Mouse (Mus musculus) cerebral cortex, adult 2 months (tissue): Measurements from ENCODE around the gene B830017H08Rik.

ENCODE experiments used
- WGBS: fragments of 180-500 bp; shearing (Covaris S2); methylation state at CpG from one replicate; pipeline ENCODE4 v1.1.7; 2018; 5-methylcytosine and 5-hydroxymethylcytosine counted together

B830017H08Rik gene

DNA sequence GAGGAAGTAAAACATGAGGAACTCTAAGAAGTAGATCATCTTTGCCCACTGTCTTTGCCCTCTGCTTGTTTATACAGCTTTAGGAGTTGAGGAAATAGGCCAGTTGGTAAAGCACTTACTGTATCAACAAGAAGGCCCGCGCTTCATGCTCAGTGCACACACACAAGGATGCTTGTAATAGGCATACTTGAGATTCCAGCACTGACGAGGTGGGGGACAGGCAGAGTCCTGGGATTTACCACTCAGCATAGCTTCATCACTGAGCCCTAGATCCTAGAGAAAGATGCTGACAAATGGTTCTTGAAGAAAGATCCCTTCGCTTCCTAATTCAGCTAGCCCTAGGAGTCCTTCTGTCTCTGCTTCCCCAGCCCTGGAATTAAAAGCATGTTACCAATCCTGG, 19.7 kb upstream of the B830017H08Rik start:
- 69% methylated on average over 4 of the region's 4 CpGs for WGBS

DNA sequence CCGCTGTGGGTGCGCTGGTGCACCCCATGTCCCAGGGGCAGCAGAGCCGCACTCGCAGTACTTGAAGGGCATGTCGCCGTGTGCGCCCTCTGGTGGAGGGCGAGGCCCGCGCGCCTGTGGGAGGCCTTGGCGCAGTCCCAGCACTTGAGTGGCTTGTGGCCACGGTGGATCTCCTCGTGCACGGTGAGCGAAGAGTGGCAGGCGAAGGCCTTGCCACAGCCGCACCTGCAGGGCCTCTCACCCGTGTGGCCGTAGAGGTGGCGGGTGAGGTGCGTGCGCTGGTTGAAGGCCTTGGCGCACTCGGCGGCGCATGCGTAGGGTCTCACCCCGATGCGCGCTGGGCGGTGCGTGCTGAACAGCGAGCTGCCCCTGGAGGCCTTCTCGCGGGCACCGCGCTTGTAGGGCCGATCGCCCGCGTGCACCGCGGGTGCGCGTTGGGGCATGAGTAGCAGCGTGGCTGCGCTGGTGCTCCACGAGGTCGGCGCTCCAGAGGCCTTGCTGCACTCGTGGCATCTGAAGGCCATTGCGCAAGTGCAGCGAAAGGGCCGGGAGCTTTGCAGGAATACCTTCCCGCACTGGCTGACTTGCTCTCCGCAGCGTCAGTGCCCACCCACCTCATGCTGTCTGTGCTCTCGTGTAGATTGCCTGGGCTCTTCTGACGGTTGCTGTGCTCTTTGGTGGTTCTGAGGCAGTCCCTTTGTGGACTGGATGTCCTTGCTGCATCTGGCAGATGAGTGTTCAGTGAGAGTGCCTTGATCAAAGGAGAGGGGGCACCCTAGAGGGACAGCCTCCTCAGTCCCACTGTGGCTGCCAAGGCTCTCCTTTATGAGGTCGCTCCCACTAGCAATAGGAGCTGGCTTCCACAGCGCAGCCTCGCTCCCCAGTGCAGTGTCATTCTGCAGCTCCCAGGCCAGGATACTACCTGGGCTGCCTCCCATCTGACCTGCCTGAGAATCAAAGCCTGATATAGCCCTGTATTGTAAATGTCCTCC, 17.2 kb upstream of the B830017H08Rik start:
- WGBS = 3% methylated on average over 63 of the region's 63 CpGs

DNA sequence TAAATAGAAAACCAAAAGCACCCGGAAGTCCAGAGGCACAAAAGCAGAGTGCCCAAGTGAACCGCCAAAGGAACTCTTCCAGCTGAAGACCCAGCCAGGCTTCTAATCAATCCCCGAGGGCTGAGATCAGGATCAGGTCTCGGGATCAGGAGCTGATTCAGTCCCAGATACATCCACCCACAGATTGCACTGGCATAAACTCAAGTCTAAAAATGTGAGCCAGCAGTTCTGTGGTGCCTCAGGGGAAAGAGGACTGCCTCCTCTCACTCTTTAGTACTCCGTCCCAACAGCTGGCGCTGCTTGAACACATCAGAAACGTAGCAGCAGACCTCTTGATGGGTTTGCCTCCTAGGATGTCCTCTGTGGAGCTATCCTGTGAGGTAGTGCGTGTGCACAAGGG, 16.4 kb upstream of the B830017H08Rik start:
- 72% methylated on average over 8 of the region's 8 CpGs for WGBS

DNA sequence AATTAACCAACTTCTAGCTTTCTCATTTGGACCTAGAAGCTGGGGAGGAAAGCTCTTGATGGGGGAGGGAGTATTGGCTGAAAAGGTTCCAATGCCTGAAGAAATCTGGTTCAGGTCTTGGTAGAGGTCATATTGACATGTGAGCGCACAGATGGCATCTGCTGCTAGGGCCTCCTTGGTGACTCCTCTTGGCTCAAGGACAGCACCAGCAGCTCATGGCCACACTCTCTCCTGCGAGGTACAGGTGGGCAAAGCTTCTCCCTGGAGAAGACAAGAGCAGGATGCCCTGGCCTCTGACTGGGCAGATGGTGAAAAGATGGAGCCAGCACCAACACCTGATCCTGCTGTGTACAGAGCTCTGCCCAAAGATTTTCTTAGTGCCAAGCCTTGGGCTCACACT, 6.4 kb upstream of the B830017H08Rik start:
- WGBS = 94% methylated on average over 2 of the region's 2 CpGs

DNA sequence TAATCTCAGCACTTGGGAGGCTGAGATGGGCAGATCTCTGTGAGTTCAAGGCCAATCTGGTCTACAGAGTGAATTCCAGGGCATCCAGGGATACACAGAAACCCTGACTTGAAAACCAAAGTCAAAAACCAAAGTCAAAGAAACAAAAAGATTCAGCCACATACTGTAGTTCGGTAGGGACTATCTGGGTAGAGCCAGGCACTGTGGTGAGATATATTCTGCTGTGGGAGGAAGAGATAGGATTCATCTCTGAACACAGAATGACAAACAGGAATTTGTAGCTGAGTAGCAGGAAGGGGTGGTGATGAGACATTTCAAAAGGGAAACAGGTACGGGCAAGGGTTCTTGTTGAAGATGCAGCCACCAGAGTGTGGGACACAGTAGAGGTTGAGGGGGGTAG, 4.7 kb upstream of the B830017H08Rik start:
- WGBS = 88% methylated on average over 2 of the region's 2 CpGs

DNA sequence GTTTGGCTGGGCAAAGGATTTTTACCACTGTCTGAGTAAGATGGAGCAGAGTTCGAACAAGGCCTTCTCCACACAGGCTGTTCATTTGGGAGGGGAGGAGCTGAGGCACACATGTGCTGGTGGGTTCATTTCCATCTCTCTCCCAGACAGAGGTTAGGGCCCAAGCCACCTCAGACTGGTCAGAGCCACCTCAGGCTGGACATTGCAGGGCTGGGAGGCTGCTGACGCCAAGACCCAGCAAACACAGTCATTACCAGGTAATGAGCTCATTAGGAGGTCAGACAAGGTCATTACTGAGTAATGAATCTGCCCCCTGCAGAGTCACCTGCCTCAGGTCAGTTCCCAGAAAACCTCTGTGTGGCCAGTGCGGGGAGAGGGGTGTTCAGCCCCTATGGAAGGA, 4.1 kb upstream of the B830017H08Rik start:
- WGBS = 89% methylated on average over 3 of the region's 3 CpGs

DNA sequence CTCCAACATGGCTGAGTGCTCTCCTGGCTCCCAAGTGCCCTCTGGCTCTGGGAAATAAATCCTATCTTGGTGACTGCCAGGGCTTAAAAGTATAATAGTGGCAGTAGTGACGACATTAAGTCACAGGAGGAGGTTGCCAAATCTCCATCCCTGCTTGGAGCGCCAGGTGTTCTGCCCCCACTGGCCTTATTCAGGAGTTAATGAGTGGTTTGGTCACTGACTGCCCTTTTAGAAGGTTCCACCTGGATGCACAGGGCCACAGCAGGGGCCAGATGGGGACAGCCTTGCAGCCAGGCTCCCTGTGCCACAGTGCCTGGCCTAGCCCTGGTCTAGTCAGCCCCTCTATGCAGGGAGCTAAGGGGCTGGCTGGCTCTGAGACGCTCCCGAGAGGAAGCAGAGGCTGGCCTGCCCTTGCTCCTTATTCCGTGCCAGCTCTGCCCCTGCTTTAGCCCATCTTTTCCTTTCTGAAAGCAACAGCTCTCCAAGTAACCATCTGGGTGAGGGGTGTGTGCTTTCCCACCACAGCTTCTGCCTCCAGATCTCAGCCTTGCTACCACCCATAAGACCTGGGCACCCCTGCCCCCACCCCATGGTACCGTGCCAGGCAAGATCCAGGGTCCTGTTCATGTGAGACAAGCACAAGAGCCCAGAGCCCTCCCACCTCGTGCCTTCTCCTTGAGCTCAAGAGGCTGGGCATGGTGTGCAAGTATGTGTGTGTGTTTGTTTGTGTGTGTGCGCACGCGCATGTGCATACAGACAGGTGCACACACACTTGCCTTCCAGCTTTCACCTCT, 2.3 kb upstream of the B830017H08Rik start:
- 74% methylated on average over 10 of the region's 10 CpGs for WGBS

DNA sequence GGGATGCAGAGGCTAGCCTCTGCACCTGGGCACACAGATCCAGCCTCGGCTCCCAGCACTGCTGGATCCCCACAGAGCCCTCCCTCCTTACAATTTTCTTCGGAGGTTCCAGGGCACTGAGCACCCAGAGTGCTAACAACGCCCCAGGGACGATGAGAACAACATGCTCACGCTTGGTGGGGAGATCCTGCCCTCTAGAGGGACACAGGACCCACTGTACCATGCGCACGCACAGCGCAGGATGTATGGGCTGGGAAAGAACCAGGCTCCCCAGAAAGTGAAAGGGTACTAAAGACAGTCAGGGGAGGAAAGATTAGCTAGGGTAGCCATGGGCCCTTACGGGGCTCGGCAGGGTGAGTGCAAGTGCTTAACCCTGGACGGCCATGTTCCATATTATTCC, 1.1 kb upstream of the B830017H08Rik start:
- WGBS = 36% methylated on average over 11 of the region's 11 CpGs

DNA sequence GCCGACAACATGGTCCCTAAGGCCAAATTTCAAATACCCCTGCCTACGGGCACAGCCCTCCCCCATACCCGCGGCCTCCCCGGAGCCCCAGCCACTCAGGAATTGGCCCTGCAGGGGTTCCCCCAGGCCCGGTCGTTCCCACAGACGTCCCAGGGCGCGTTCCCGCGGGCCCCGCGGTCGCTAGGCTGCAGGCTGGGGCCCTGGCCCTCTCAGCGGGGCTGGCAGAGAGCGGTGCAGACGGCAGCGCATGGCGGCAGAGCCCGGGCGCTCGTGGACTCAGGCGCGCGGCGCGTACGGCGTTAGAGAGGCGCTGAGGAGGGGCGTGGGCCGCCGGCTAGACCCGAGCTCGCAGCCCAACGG, 380 bp downstream of the B830017H08Rik start:
- WGBS = under 1% methylated on average over 36 of the region's 37 CpGs

DNA sequence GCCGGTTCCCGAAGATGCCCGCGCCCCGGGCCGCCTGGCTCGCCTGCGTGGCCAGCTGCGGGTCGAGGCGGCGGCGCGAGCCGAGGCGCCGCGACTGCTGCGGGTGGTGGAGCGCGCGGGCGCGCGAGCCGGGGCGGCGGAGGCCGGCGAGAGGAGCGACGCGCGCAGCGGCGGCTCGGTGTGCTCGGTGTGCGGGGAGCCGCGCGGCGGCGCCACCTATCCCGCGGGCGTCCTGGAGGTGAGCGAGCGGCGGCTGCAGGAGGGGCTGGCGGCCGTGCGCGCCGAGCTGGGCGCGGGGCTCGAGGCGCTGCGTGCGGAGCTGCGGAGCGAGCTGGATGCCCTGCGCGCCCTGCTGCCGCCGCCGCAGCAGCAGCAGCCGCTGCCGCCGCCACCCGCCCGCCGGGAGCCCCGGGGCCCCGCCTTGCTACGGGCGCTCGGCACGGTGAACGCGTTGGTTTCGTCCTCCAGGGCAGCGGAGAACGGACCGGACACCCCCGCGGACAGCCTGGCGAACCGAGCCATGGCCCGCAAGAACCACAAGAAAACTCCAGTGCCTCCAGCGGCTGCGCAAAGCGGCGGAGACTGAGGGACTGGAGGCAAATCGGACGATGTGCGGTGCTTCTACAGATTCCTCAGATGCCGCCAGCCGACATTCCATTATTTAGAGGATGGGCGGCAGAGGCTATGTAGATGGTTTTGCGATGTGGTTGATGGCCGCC, 919 bp downstream of the B830017H08Rik start:
- under 1% methylated on average over 98 of the region's 103 CpGs for WGBS

DNA sequence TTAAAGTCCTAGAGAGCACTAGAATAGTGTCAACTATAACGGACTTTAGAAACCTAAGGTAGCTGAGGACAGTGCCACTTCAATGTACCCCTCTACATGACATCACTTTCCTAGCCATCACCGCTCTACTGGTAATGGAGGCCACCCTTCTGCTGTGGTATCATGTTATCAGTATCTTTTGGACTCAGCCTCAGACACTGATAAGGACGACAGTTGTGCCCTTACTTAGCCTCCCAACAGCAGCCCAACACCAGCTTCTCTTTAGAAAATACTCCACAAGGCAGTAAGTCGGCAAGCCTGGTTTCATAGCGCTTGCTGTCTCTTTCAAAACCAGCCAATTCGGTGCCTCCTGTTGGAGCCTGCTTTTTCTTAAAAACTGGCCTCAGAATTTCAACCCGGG, 1.6 kb downstream of the B830017H08Rik start:
- 37% methylated on average over 7 of the region's 7 CpGs for WGBS

DNA sequence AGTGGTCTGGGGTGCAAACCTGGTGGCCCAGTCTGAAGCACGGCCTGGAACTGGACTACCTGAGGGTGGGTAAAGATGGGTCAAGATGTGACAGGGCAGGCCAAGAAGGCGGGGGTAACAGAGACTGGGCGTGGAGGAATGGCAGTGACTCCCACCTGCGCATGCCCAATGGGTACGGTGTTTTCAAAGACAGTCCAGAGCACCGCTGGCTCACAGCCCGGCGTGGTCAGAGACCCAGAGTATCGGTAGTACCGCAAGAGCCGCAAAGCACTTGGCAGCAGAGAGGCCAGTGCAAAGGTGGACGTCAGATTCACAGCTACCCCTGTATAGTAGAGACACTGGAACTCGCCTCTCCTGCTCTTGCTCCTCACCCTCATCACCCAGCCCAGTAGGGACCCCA, 2.6 kb downstream of the B830017H08Rik start:
- 43% methylated on average over 13 of the region's 13 CpGs for WGBS

DNA sequence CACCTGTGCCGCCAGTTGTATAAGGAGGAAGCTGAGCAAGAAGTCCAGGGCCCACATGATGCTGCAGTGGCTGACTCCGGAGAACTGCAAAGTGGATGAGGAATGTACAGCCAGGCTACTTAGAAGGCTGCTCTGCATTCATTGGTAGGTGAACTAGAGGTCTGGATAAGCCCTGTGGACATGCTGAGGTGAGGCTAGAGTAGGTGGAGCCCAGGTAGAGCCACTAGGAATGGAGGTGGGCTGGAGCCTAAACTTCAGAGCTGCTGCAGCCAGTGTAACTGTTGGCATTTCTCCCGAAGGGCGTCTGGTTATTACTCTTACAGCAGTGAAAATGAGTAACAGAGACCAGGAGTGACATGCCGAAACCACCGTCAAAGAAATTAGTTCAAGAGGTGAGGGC, 5.1 kb downstream of the B830017H08Rik start, which contains the start of gene Car15:
Car15 (minus strand) TSS at position 314 of the 400 bp plus-strand sequence.
- 88% methylated on average over 6 of the region's 6 CpGs for WGBS

DNA sequence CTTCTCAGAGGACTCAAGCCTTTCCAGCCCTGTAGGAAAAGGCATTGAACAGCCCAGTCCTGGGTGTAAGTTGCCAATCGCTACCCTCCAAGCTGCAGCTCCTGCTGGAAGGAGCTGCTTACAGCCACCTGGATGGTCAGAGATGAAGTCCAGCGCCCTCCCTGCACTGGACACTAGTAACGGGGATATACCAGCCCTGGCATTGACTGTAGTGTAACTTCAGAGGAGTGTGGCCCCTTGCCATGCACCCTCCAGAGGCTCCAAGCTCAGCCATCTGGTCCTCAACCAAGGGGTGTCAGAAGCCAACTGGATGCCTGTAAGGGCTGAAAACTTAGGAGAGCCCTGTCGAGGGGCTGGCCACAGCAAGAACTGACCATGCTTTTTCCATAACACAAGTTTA, 7.1 kb downstream of the B830017H08Rik start:
- 66% methylated on average over 4 of the region's 4 CpGs for WGBS

DNA sequence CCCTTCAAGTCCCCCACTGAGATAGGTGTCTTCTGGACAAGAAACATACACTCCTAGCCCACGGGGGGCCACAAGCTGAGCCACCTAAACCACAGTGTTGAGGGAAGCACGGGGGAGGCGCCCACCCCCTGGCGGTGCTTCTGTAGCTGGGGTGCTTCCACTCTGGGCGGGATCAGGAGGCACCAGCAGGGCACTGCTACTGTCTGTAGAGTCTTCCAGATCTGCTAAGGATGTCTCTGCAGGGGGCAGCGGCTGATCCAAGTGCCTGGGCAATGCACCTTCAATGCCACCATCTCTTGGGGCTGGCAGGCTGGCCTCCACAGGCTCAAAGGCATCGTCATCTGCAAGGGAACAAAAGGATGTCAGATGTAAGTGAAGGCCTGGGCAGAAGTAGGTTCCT, 9.5 kb downstream of the B830017H08Rik start:
- 89% methylated on average over 7 of the region's 7 CpGs for WGBS

DNA sequence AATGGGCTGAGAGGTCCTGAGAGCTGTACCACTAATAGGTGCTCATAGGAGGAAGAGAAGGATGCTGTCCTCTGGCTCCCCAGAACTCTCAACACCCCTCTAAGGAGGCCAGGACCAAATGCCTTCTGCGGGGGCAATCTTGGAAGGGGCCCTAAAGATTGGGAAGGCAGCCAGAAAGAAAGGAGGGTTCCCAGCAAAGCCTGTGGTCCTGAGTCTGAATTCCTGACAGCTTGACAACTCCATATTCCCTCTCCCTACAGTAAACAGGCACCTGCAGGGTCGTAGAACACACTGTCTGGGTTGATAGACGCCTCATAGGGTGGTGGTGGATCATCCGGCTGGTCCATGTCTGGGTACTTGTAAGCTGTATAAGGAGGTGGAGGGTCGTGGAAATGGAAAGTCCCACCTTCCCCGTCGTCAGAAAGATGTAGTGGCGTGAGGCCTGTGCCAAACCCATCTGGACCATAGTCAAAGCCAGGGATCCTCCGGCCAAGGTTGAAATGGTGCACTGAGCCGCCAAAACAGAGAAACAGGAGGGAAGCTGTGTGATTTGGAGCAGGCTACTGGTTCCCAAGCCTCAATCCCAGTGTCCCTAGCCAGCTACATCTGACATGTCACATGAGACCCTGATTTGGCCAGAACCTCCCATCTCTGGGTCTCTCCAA, 10.9 kb downstream of the B830017H08Rik start:
- WGBS = 81% methylated on average over 10 of the region's 10 CpGs

DNA sequence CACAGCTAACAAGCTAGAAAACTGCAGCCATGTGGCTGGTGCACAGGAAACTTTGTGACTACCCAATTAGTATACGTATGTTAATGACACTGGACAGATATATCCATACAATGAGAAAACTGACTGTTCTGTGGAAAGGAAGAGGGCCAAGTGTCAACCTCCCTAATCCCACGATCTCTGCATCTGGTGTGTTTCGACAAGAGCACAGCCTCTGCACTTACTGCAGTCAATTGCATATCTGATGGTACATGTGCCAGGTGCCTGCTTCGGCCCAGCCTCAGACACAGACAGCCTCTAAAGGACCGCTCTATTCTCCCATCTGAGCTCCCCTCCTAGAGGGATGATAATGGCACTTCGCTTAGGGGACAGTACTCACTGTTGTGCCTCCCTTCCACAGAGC, 15.5 kb downstream of the B830017H08Rik start:
- 83% methylated on average over 6 of the region's 6 CpGs for WGBS

DNA sequence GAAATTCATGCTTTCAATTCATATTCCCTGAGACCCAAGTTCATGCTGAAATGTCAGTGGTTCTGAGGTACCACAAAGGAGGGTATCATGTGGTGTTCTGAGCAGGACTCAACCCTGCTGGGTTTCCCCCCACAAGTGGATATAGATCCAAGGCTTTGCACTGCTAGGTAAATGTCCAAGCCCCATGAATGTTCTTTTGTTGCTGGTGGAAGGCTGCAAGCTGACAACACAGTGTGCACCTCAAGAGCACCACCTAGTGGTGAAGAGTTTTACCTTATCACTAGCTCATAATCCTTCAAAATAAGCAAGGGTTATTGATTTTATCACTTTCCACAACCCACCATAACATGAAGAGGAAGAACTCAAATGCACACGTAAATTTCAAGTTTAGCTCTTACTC, 16.0 kb downstream of the B830017H08Rik start:
- 24% methylated on average over 1 of the region's 1 CpGs for WGBS

DNA sequence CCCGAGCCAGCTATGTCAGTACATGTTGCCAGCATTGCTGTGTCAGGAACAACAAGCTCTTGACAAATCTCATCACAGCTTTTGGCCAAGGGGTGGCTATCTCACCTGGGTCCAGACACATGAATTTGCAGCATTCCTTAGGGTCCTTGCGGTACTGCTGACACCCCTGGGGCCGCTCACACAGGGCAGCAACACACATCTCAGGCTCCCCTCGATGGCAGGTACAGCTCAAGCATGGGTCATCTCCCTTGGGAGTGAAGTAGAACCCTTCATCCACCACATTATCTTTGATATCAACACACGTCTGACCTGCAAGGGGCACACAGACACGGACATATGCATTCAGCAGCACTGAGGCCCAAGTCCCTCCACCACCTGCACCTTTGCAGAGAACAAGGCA, 16.6 kb downstream of the B830017H08Rik start:
- 85% methylated on average over 6 of the region's 6 CpGs for WGBS

DNA sequence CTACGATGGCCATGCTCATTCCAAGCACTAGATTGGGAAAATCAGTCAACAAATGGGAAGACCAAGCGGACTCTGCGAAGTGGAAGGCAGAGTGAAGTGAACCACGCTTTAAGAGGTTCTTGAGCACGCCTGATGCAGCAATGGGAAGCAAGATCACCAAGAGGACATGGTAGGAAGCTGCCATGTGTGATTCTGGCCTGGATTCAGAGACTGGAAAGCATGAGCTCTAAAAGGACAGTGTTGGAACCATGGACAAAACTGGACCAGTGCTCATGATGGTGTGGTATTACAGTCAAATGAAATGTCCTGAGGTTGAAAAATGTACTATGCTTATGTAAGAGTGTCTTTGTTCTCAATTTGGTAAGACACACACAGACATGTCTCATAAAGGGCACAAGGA, 18.4 kb downstream of the B830017H08Rik start:
- 96% methylated on average over 5 of the region's 5 CpGs for WGBS

DNA sequence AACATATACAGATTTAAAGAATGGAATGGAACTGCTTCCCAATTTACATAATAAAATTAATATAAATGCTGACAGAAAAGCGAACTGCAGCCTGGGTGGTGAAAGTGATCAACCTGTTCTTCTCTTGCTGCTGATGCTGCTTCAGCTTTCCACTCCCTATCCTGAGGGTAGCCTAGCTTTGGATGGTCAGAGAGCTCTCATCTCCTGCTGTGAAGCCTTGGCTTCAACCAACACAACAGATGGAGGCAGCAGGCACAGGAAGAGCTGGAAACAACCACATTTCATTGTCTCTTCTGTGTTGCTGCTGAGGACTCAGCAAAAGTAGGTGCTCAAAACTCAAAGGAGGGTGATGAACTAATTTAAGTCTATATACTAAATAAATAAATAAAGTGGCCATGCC, 18.9 kb downstream of the B830017H08Rik start:
- WGBS = 72% methylated on average over 1 of the region's 1 CpGs

DNA sequence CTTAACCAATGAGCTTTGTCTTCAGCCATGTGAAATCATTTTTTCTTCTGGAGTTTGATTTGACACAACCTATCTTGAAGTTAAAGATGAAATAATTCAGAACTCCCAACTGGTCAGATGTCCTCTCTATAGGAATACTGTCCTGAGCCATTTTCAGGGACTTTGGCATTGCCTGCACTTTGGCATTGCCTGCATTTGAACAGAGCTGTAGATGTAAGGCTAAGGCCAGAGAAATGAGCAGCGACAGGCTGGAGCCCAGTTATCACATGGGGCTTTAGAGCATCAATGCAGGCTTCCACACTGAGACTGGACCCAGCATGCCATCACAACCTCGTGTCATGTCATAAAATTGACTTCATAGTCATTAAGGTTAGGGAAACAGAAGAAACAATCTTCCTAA, 20.3 kb downstream of the B830017H08Rik start:
- WGBS = 96% methylated on average over 2 of the region's 2 CpGs
